Mouse (Mus musculus): Measurements from ENCODE around the gene Gm9918. TPM values are rescaled to one million over a fixed set of nuclear protein-coding genes. Genes with fewer than 3 reads are reported as not detected.

Gene Gm9918
- total RNA-seq, 2 experiments from 2014 or later: not detected

DNA sequence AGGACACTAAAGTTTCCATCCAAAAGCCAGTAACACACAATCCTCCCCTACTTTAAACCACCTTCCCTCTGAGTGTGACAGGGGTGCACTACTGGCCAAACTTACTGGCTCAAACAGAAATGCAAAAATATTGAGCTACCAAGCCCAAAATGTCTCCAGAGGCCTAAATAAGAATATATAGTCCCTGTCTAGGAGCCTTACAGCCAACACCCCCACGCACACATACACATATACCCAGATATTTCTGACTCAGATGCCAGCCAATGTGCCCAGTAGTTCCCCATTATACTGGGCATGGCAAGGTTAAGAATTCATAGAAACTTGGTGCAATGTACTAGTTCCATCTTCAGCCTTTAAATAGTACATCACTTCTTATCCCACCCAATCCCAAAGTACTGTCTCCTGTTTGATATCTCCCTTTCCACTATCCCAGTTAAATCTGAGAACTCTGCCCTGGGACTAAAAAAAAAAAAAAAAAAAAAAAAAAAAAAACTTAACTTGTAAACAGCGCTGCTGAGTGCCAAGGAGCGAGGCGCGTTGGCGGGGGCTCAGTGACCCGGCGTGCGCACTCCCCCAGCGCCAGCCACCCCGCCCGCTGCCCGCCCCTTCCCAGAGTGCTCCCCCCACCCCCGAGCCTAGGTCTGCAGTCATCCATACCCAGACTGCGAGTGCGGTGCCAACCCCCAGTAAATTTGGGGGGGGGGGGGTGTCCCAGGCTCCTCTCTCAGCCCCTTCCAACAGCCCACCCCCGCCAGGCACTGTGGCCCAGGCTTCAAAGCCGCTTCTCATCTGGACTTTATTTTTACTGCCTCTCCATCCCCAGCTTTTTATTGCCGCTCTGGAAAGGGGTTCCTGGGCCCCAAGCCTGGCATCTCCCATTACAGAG is 25.8 kb upstream of the Gm9918 start:
- ATAC-seq (replicated peaks; ENCODE audit: poor library complexity, severe bottlenecking): no peak

DNA sequence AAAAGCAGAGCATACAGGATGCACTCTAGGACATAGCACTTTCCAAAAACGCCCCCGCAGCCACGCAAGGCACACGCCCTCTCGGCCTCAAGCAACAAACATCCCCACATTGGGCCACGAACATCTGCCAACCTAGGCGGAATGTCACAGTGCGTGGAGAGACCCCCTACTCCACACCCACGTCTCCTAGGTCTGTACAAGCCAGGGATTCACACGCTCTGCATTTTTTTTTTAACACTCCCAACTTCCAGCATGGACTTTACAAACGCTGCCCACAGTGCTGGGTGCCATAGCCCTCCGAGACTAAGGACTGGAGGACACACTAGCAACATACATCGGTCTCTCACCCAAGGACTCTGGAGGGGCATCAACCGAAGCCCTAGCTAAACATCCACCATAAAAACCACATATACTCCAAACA is 24.9 kb upstream of the Gm9918 start:
- ATAC-seq (replicated peaks; ENCODE audit: poor library complexity, severe bottlenecking): no peak

DNA sequence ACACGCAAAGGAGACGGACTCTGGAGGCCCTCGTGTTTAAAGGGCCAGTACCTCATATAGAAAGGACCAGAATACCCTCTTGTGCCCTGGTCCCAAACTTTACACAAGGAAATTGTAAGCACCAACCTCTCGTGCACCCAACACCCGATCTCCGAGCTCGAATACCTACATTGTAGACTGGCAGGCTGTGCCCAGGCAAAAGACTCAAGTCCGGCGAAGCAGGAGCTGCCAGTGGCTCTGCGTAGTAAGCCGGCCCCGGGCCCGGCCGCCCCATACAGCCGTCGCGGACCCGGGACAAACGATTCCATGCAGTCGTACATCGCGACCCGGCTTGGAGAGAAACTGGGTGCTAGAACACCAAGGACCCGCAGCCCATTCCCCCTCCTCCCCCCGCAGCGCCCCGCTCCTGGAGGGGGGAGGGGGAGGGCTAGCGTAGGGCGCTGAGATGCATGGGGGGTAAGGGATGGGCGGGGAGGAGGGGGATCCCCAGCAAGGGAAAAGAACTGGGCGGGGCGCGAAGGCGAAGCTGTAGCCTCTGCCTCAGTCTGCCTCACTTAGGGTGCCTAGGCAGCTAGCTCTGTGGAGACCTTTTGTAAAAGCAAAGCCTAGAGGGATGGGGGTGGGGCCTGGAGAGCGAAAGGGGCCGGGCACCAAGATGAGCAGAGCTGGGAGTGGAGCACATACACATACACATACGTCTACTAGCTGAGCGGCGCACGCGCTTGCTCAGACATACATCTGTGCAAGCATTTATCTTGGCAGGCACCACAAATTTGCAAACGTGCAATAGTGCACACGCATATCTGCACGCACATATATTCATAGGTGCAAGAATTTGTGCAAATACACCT is 24.2 kb upstream of the Gm9918 start:
- ATAC-seq (replicated peaks; ENCODE audit: poor library complexity, severe bottlenecking): peak; percentile 33

DNA sequence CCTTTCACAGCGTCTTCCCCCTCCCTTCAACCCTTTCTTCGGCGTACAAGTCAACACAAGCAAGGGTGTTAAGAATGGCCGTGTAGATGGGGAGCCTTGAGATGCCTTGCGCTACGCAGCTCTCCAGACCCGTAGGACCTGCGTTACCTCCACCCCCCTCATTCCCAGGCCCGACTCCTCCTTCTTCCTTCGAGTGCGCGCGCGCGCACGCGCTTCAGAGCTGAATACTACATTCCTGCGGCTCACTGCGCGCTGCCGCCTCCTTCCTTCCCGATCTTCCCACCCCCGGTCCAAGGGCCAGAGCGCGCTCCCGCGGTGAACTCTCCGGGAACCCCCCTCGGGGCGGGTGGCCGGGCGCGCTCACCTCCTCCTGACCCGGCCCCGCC is 23.5 kb upstream of the Gm9918 start:
- peak; percentile 36 for ATAC-seq (replicated peaks; ENCODE audit: poor library complexity, severe bottlenecking)

DNA sequence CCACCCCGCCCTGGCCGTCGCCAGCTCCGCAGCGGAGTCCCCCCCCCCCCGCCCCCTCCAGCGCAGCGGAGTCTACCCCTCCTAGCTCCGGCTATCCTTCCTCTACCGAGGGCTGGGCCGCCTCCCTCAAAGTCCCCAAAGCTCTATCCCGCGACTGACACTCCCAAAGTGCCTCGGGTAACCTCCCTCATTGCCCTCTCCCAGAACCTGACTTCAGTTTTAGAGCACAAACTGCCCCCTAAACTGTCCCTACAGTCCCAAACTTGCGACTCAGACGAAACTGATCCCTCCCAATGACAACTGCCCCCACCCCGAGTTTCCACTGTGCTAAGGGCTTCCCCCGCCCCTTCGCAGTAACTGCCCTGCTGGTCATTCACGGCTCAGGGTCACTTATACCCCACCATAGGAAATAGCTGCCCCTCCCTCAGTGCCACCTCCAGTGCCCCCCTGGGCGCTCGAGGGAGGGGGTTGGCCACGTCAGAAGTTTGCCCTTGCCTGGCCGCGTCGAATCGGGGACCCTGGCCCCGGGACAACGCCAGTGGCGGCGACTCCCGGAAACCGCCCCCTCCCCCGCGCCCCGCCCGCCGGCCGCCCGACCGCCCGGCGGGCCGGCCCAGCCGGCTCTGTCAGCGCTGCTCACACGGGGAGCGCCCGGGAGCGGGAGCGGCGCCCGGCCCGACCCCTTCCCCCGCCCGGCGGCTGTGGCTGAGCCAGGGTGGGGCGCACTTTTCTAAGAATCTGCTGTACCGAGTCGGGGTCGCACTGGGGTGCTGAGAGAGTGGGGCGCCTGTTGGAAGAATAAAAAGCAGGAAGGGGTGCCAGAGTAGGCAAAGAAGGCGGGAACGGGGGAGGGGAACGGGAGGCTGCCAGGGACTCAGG is 22.9 kb upstream of the Gm9918 start:
- peak; percentile 21 for ATAC-seq (replicated peaks; ENCODE audit: poor library complexity, severe bottlenecking)

DNA sequence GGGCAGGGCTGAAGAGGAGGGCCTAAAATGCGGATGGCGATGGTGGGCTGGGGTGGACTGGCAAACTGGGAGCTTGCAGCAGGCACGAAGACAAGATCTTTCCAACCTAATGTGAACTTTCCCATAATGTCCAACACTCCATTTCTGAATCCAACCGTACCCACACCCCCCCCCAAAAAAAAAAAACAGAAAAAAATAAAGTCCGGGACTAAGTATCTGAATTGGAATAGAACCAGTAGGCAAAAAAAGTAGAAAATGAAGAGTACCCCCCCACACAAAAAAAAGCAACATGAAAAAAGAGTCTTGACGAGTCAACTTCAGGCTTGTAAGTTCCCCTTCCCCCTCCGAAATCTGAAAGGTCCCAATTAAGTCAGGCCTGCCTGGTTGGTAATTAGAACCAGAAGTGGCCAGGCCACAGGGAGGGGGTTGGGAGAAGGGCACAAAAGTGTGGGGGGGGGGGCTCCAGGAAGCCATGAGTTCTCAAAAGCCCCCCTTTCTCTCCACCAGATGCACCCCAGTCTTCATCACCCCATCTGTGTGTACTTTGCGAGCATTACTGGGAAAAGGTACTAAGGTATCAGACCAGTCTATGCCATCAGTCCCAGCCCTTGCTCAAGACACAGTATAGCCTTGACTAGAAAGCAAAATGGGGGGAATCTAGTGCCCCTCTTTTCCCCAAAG is 22.1 kb upstream of the Gm9918 start:
- no peak for ATAC-seq (replicated peaks; ENCODE audit: poor library complexity, severe bottlenecking)

DNA sequence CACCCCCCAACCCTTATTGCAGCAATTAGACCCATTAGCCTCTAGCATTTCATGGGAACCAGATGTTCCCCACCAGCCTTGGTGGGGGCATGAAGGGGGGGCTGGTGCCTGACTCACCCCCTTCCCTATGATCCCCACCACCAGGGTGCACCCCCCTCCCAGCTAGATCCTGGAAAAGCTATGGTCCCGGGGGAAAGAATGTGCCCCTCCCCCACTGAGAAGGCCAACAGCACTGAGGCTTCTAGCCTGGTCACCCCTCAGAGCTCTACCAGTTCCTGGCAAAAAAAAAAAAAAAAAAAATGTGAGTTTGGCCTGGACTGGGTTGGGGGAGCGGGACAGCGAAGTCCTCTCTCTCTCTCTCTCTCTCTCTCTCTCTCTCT is 21.6 kb upstream of the Gm9918 start:
- no peak for ATAC-seq (replicated peaks; ENCODE audit: poor library complexity, severe bottlenecking)

DNA sequence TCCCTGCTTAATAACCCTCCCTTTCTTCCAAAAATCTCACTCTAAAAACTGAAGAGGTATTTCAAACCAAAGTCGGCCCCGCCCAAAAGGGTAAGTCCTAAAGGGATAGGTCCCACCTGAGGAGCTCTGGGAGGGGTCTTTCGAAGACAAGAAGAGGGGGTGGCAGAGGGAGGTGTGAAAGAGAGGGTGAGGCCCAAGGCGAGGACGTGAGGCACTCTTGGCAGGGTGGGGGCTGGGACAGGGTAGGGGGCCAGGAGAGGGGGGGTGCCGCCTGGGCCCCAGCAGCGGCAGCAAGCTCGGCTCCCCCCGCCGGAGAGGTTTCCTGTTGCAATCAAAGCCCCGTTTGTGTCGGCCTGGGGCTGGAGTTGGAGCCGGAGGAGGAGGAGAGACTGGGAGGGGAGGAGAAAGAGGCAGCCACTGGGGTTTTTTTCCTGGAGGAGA is 21.1 kb upstream of the Gm9918 start:
- ATAC-seq (replicated peaks; ENCODE audit: poor library complexity, severe bottlenecking): no peak

DNA sequence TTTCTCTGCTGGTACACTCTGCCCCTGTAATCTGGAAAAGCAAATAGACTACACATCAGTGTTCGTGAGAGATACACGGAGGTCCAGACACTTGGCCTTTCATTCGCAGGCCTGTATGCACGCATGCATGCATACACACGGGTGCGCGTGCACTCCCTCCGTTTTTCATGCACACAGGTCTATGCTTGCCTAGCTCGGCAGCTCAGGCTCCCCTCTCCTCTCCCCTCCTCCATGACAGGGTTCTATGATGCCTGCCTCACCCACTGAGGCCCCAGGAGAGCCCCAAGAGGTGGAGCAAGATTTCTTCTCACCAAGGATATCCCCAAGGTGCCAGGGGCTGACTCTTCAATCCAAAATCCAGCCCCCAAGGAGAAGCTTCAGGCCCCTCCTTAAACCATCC is 20.4 kb upstream of the Gm9918 start:
- no peak for ATAC-seq (replicated peaks; ENCODE audit: poor library complexity, severe bottlenecking)

DNA sequence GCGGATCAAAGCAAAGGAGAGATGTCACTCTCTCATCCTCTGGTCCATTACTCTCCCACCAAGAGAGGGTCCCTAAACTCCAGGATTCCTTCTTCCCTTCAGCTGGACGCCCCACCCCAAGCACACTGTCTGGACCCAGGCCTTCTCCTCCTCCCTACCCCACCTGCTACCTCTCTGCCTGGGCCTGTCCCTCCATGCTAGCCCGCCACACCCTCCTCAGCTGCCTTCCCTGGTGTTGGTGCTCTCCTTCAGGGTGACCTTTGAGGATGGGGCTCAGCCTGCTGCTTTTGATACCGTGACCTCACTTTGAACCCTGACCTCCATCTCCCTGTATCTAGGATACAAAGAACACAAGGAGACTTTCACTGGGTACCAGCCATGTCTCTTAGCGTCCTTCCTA is 19.8 kb upstream of the Gm9918 start:
- ATAC-seq (replicated peaks; ENCODE audit: poor library complexity, severe bottlenecking): no peak

DNA sequence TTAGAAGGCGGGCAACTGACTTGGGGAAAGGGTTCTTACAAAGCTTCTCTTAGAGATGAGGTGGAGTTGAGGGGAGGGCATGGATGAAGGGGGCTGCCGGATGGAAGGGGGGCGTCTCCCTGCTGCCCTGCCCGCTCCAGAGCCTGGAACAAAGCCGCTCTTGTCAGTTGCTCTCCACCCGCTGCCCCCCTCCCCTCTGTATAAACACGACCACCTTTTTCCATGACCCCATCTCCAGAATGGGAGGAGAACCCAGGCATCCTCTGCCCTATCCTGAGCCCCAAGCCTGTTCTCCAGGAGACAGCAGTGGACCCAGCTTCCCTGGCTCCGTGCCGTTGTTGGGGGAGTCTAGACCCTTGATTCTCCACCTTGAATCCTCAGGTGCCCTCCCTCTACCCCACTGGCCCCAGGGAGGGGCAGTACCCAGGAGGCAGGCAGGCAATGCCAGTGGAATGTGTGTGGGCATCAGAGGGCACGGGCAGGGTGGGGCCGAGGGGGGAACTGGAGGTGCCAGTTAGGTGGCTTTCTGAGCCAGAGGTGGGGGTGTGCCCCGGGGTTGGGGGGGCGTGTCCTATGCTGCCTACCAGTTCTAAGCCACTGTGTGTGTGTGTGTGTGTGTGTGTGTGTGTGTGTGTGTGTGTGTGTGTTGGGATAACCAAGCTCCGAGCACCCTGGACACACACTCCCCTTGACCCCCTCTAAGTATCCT is 14.7 kb upstream of the Gm9918 start:
- ATAC-seq (replicated peaks; ENCODE audit: poor library complexity, severe bottlenecking): no peak

DNA sequence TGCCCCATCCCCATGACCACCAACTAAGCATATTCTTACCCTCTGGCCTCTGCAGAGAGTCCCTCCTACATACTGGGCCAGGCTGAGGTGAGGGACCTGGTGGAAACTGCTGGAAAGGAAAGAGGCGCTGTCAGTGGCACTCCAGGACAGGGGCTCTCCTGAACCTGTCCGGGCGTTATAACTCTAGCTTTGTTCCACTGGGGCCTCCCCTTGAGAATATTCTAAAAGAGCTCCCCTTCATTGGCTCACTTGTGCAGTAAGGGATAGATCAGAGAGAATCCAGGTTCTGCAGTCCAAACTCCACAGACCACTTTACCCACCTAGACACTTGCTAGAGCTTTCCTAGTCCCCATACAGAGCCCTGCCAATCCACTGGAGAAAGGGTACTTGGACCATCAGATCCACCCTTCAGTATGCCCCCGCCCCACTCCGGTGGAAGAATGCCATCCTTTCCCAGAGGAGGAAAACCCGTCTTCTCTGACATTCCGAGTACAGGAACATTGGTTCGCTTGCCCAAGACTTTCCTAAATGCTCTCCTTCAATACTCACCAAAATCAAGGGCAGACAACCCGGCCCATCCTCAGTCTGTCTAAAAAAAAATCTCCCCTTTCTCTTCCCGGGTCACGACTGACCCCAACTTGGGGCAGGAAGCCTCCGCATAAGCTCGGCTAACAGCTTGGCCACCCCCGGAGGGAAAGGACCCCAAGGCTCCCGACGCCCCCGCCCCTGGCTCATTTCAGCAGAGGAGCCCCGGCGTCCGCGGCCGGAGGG is 13.7 kb upstream of the Gm9918 start:
- no peak for ATAC-seq (replicated peaks; ENCODE audit: poor library complexity, severe bottlenecking)

DNA sequence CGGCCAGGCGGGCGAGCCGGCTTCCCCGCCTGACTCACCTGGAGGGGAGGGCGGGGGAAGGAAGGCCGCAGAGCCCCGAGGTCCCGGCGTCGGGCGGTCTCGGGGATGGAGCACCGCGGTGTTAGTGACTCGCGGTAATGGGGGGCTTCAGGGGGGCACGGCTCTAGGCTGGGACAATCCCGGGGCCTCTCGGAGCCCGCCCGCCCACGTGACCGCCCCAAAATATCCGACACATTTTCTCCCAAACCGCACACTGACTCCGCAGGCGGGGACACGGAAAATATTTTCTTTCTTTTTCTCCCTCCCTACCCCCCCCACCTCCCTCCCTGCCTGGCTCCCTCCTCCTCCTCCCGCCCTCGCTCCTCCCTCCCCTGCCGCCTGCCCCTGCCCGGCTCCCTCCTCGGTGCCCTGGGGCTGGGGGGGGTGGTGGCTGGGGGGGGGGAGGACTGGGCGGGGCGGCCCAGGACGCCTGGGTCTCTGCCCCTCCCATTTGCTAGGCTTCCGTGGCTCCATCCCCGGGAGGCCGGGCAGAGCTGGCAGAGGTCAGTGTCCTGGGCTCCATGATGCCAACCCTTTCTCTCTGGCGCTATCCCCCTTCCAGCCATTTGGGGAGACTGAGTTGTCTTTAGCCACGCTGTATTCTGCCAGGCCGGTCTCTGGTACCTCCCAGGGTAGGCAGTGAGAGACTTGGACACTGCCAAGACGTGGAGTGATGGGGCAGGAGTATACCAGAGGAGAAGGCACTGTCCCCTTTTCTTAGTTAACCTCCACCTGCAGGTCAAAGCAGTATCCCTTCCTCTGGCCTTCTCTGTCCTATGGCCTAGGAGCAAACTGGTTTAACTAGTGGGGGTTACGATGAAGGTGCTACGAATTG is 12.9 kb upstream of the Gm9918 start, which contains the start of gene Rarg:
Rarg (minus strand) TSS at position 316 of the 874 bp plus-strand sequence.
- ATAC-seq (replicated peaks; ENCODE audit: poor library complexity, severe bottlenecking): peak; percentile 58; the same call in 1 of the 2 replicates

DNA sequence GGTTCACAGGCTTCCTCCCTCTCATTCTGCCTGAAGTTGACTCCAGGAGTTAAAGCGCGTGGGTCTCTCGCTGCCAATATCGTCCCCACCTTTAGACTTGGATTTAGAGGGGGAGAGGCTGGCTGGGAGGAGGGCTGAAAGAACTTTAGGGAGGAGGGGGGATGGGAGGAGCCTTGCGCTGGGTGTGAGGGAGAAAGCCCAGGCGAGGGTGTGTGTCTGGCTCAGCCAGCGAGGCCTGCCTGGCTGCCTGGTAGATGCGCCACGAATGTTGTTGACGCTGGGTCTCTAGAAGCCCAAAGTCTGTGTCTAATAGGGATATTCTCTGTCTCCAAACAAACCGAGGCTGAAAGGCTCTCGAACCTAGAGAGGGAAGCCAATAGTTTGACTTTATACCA is 12.3 kb upstream of the Gm9918 start:
- ATAC-seq (replicated peaks; ENCODE audit: poor library complexity, severe bottlenecking): no peak

DNA sequence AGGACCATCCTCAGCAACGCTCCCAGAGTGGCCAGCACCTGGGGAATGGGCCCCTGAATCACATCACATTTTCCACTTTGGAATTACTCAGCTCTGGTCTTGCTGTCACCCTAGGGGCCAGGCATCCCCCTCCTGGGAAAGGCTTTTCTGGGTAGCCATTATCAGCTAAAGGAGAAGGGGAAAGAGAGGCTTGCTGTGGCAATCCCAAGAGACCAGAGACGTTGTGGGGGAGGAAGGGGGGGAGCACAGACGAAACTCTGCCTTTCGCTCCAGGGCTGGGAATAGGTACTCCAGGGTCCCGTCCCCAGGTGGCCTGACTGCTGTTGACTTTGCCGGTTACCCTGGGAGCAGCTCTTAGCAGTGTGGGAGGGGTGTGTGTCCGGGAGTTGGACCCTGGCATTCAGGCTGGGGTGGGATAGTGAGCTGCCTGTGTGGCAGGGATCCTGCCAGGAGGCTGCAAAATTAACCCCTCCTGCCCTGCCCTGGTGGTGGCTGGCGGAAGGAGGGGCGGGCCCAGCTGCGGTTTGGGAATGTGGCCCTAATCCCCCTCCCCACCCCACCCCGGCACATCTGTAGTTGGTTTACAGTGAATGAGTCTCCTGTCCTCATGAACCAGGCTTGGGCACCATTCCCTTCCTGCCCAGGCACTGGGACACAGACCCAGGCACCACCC is 11.6 kb upstream of the Gm9918 start:
- no peak for ATAC-seq (replicated peaks; ENCODE audit: poor library complexity, severe bottlenecking)

DNA sequence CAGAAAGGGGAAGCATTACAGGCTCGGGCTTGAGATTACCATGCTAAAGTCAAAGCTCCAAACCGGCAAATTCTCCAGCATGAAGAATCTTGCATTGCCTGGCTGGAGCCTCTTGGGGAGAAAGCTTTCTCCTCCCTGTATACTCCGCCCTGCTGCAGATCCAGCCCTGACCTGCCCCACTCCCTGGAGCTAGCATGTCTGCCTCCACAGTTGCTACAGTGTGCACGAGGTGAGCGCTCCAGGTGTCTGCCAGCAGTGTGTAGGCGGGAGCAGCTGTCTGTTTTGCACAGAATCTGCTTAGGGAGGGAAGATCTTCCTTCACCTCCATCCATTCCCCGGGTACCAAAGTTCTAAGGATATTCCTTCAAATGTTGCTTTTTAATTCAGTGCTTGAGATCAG is 7.8 kb upstream of the Gm9918 start:
- ATAC-seq (replicated peaks; ENCODE audit: poor library complexity, severe bottlenecking): peak; percentile 50; the same call in 1 of the 2 replicates

DNA sequence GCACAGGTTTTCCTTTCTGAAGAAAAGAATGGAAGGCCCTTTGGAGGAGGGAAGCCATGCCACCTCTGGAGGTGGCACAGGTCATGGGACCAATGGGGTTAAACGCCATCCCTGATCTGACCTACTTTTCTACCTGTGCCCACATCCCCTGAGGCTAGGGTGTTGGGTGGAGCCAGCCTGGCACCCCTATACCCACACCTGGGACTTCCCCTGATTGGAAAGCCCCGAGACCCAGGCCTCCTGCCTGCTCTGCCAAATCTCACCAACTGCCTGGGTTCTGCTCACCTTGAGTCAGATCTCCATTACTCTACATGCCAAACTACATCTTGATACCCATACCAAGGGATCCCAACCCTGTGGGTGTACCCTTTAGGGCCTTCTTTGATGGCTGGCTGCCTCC is 7.3 kb upstream of the Gm9918 start:
- no peak for ATAC-seq (replicated peaks; ENCODE audit: poor library complexity, severe bottlenecking)
